Mouse (Mus musculus): ENCODE measurements around the gene Cdh13. TPM values are rescaled to one million over a fixed set of nuclear protein-coding genes. Genes with fewer than 3 reads are reported as not detected.
A peak's percentile ranks its signal among the peaks of the same experiment; 100 is the strongest.

Gene Cdh13
- polyA plus RNA-seq, 2 experiments = 9.3 to 25.2 TPM

DNA sequence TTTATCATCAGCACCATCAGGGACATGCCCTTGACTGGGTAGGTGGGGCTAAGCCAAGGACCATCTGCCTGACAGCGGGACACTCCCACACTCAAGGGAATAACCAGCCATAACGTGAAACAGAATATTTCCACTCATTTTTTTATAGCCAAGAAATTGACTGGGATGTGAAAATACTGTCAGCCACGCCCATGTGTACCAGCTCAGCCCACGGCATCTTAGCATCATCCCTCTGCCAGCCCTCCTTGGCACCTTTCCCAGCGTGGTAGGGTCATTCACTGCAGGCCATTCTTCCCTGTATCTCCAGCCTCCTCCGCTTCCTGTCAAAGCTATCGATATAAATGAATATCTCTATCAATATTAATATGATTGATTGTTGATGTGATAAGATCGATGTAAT lies 1020.7 kb downstream of the Cdh13 start:
- ATAC-seq (ENCODE audit: low FRiP score, low read depth) (no peak), DNase-seq (ENCODE audit: low spot score) (no peak)
- no peaks in the 10 kb centered on the region for H3K27me3 ChIP-seq (ENCODE audit: control insufficient read depth, insufficient read depth, low read length)
- no peaks in the 10 kb centered on the region for H3K4me1 ChIP-seq (ENCODE audit: control insufficient read depth, insufficient read depth, low read length)
- TF ChIP-seq POLR2A (IDR thresholded peaks at IDR 0.05; ENCODE audit: borderline replicate concordance, extremely low read depth, insufficient read depth, insufficient read length) = no peak
- H3K4me3 ChIP-seq (replicated peaks; ENCODE audit: low read length) = no peak overlapping the region
- no peak overlapping the region for H3K9ac ChIP-seq (ENCODE audit: low read depth, low read length, severe bottlenecking)
- H3K9me3 ChIP-seq (ENCODE audit: control insufficient read depth, low read length) = no peaks in the 10 kb centered on the region
- no peak overlapping the region for H3K27ac ChIP-seq (replicated peaks; ENCODE audit: low read depth, low read length)
- WGBS = 79% methylated on average over 8 of the region's 8 CpGs
- H3K4me2 ChIP-seq (replicated peaks; ENCODE audit: low read depth, low read length, severe bottlenecking) = no peak overlapping the region
- no peaks in the 10 kb centered on the region for H3K36me3 ChIP-seq (ENCODE audit: control insufficient read depth, insufficient read depth, low read length)

DNA sequence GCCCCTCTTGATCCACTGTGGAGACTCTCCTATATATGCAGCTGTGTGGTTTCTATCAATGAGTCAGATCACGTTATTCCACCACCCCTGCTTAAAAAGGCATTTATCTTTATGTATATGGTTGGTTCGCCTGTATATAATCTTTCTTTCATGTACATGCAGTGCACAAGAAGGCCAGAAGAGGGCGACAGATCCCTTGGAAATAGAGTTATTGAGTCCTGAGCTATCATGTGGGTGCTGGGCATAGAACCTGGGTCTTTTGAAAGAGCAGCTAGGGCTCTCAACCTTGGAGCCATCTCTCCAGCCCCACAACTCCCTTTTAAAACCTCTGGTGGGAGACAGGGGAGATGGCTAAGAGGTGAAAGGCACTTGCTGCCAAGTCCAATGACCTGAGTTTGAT lies 1027.9 kb downstream of the Cdh13 start:
- no peaks in the 10 kb centered on the region for H3K4me1 ChIP-seq (ENCODE audit: control insufficient read depth, insufficient read depth, low read length)
- no peak overlapping the region for H3K27ac ChIP-seq (replicated peaks; ENCODE audit: low read depth, low read length)
- WGBS = 37% methylated on average over 3 of the region's 3 CpGs
- no peak overlapping the region for H3K4me3 ChIP-seq (replicated peaks; ENCODE audit: low read length)
- DNase-seq (ENCODE audit: low spot score) (no peak), ATAC-seq (ENCODE audit: low FRiP score, low read depth) (no peak)
- H3K4me2 ChIP-seq (replicated peaks; ENCODE audit: low read depth, low read length, severe bottlenecking) = no peak overlapping the region
- H3K27me3 ChIP-seq (ENCODE audit: control insufficient read depth, insufficient read depth, low read length) = no peaks in the 10 kb centered on the region
- TF ChIP-seq POLR2A (IDR thresholded peaks at IDR 0.05; ENCODE audit: borderline replicate concordance, extremely low read depth, insufficient read depth, insufficient read length) = no peak
- no peaks in the 10 kb centered on the region for H3K9me3 ChIP-seq (ENCODE audit: control insufficient read depth, low read length)
- no peaks in the 10 kb centered on the region for H3K36me3 ChIP-seq (ENCODE audit: control insufficient read depth, insufficient read depth, low read length)
- H3K9ac ChIP-seq (ENCODE audit: low read depth, low read length, severe bottlenecking) = no peak overlapping the region

DNA sequence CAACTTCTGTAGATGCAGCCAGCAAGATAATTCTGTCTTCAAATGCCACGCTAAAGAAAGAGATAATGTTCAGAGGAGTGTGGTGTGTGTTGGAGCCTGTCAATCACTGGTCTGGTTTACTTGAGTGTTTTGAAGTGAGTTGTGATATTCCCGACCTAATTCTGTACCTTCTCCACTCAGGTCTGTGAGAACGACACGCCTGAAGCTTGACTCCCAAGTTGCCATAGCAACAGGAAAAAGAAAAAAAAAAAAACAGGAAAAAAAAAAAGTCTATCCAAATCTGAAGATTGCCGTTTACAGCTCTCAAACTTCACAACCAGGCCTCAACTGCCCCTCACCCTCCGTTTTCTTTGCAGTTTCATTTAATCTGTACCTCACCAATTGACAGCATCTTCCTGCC lies 1039.7 kb downstream of the Cdh13 start:
- H3K4me1 ChIP-seq (ENCODE audit: control insufficient read depth, insufficient read depth, low read length) = no peaks in the 10 kb centered on the region
- H3K36me3 ChIP-seq (ENCODE audit: control insufficient read depth, insufficient read depth, low read length) = no peaks in the 10 kb centered on the region
- DNase-seq (ENCODE audit: low spot score) = no peak
- H3K9me3 ChIP-seq (ENCODE audit: control insufficient read depth, low read length) = no peaks in the 10 kb centered on the region
- H3K4me3 ChIP-seq (replicated peaks; ENCODE audit: low read length) = no peak overlapping the region
- H3K27ac ChIP-seq (replicated peaks; ENCODE audit: low read depth, low read length) = no peak overlapping the region
- no peak for TF ChIP-seq POLR2A (IDR thresholded peaks at IDR 0.05; ENCODE audit: borderline replicate concordance, extremely low read depth, insufficient read depth, insufficient read length)
- no peaks in the 10 kb centered on the region for H3K27me3 ChIP-seq (ENCODE audit: control insufficient read depth, insufficient read depth, low read length)
- H3K9ac ChIP-seq (ENCODE audit: low read depth, low read length, severe bottlenecking) = no peak overlapping the region
- WGBS = 65% methylated on average over 6 of the region's 6 CpGs
- no peak for ATAC-seq (ENCODE audit: low FRiP score, low read depth)
- no peak overlapping the region for H3K4me2 ChIP-seq (replicated peaks; ENCODE audit: low read depth, low read length, severe bottlenecking)

DNA sequence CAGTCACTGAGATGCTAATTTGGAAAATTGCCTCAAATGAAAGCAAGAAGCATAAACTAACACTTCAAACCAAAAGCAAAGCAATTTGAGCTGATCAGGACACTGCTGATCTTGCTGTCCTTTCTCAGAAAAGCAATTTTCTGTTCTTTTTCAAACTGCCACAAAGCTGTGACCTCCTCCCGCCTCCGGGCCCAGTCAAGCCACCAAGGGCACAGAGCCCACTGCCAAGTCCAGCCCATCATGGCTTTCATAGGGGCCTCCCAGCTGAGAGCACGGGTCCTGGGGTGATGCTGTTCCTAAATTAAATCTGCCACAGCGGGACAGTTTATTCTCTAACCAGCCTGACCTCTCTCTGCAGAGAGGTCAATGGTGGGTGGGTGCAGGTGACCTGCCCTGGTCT lies 1056.0 kb downstream of the Cdh13 start:
- no peak for DNase-seq (ENCODE audit: low spot score)
- Histone ChIP-seq H3K36me3 (ENCODE audit: control insufficient read depth, insufficient read depth, low read length) (no peaks in the 10 kb centered on the region), H3K4me1 (ENCODE audit: control insufficient read depth, insufficient read depth, low read length) (no peaks in the 10 kb centered on the region), H3K4me3 (replicated peaks; ENCODE audit: low read length) (no peak overlapping the region), H3K9me3 (ENCODE audit: control insufficient read depth, low read length) (no peaks in the 10 kb centered on the region; the same call in 1 of the 2 replicates), H3K27ac (replicated peaks; ENCODE audit: low read depth, low read length) (no peak overlapping the region), H3K27me3 (ENCODE audit: control insufficient read depth, insufficient read depth, low read length) (no peaks in the 10 kb centered on the region), H3K9ac (ENCODE audit: low read depth, low read length, severe bottlenecking) (no peak overlapping the region), H3K4me2 (replicated peaks; ENCODE audit: low read depth, low read length, severe bottlenecking) (no peak overlapping the region)
- 77% methylated on average over 4 of the region's 4 CpGs for WGBS
- no peak for ATAC-seq (ENCODE audit: low FRiP score, low read depth)
- TF ChIP-seq POLR2A (IDR thresholded peaks at IDR 0.05; ENCODE audit: borderline replicate concordance, extremely low read depth, insufficient read depth, insufficient read length) = no peak

DNA sequence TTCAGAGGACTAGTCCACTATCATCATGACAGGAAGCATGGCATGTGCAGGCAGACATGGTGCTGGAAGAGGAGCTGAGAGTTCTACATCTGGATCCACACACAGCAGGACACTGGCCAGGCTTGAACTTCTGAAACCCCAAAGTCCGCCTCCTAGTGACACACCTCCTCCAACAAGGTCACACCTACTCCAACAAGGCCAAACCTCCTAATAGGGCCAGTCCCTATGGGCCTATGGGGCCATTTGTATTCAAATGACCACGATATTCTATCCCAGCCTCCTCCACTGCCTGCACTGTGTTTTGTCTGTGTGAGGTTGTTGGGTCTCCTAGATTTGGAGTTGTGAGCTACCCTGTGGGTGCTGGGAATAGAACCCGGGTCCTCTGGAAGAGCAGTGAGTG lies 1060.1 kb downstream of the Cdh13 start:
- Histone ChIP-seq H3K9me3 (ENCODE audit: control insufficient read depth, low read length) (no peaks in the 10 kb centered on the region), H3K4me1 (ENCODE audit: control insufficient read depth, insufficient read depth, low read length) (peaks cover 6% of the 10 kb centered on the region), H3K4me2 (replicated peaks; ENCODE audit: low read depth, low read length, severe bottlenecking) (peak overlapping the region; percentile 54), H3K27me3 (ENCODE audit: control insufficient read depth, insufficient read depth, low read length) (no peaks in the 10 kb centered on the region), H3K9ac (ENCODE audit: low read depth, low read length, severe bottlenecking) (no peak overlapping the region), H3K27ac (replicated peaks; ENCODE audit: low read depth, low read length) (no peak overlapping the region), H3K4me3 (replicated peaks; ENCODE audit: low read length) (peak overlapping the region; percentile 98), H3K36me3 (ENCODE audit: control insufficient read depth, insufficient read depth, low read length) (peaks cover 23% of the 10 kb centered on the region)
- 82% methylated on average over 3 of the region's 3 CpGs for WGBS
- no peak for DNase-seq (ENCODE audit: low spot score)
- TF ChIP-seq POLR2A (IDR thresholded peaks at IDR 0.05; ENCODE audit: borderline replicate concordance, extremely low read depth, insufficient read depth, insufficient read length) = no peak
- no peak for ATAC-seq (ENCODE audit: low FRiP score, low read depth)

Measured in limb, embryonic 14.5 days (tissue).